Mouse (Mus musculus): ENCODE measurements at regions not wholly inside any gene's neighbourhood (a gene's known extent, or its start where the extent isn't known, plus 50 kb on each side); places are given as distances from the start of the nearest gene placed in this dataset.

GRCm38 (mm10) chr12:92152043-92152921, 303.3 kb upstream of the Sel1l start:
- no peak for DNase-seq (ENCODE audit: low spot score)

- DNase-seq (ENCODE audit: low spot score): no peak
Observed at GRCm38 (mm10) chr12:92137539-92137938, 288.6 kb upstream of the Sel1l start.

- no peak for DNase-seq (ENCODE audit: low spot score)
Observed at GRCm38 (mm10) chr12:92127648-92128047, 278.7 kb upstream of the Sel1l start.

- DNase-seq (ENCODE audit: low spot score): no peak
Observed at GRCm38 (mm10) chr12:92120164-92120815, 271.3 kb upstream of the Sel1l start.

GRCm38 (mm10) chr12:92109615-92110014, 260.7 kb upstream of the Sel1l start:
- DNase-seq (ENCODE audit: low spot score): no peak

- DNase-seq (ENCODE audit: low spot score): no peak
Observed at GRCm38 (mm10) chr12:92100080-92100479, 251.1 kb upstream of the Sel1l start.

GRCm38 (mm10) chr12:92092794-92093365, 243.9 kb upstream of the Sel1l start:
- no peak for DNase-seq (ENCODE audit: low spot score)

- DNase-seq (ENCODE audit: low spot score): no peak
Observed at GRCm38 (mm10) chr12:92073209-92073608, 224.3 kb upstream of the Sel1l start.

GRCm38 (mm10) chr12:92062731-92063130, 213.8 kb upstream of the Sel1l start:
- no peak for DNase-seq (ENCODE audit: low spot score)

- DNase-seq (ENCODE audit: low spot score): peak; percentile 9
Observed at GRCm38 (mm10) chr12:92040481-92040880, 191.5 kb upstream of the Sel1l start.

- DNase-seq (ENCODE audit: low spot score): no peak
Observed at GRCm38 (mm10) chr12:92029192-92029591, 180.2 kb upstream of the Sel1l start.

GRCm38 (mm10) chr12:92028354-92028753, 179.4 kb upstream of the Sel1l start:
- DNase-seq (ENCODE audit: low spot score): no peak

- no peak for DNase-seq (ENCODE audit: low spot score)
Observed at GRCm38 (mm10) chr12:92024461-92025218, 175.7 kb upstream of the Sel1l start.

- DNase-seq (ENCODE audit: low spot score): no peak
Observed at GRCm38 (mm10) chr12:92019593-92020224, 170.8 kb upstream of the Sel1l start.

- no peak for DNase-seq (ENCODE audit: low spot score)
Observed at GRCm38 (mm10) chr12:92015373-92015772, 166.4 kb upstream of the Sel1l start.

- DNase-seq (ENCODE audit: low spot score): no peak
Observed at GRCm38 (mm10) chr12:92013979-92014378, 165.0 kb upstream of the Sel1l start.

- DNase-seq (ENCODE audit: low spot score): no peak
Observed at GRCm38 (mm10) chr12:92013244-92013643, 164.3 kb upstream of the Sel1l start.

- DNase-seq (ENCODE audit: low spot score): no peak
Observed at GRCm38 (mm10) chr12:92004391-92005094, 155.6 kb upstream of the Sel1l start.

GRCm38 (mm10) chr12:91999031-91999430, 150.1 kb upstream of the Sel1l start:
- no peak for DNase-seq (ENCODE audit: low spot score)

GRCm38 (mm10) chr12:91997404-91997803, 148.4 kb upstream of the Sel1l start:
- no peak for DNase-seq (ENCODE audit: low spot score)

GRCm38 (mm10) chr12:91995545-91995944, 146.6 kb upstream of the Sel1l start:
- DNase-seq (ENCODE audit: low spot score): no peak
